Mouse (Mus musculus): Measurements from ENCODE around the gene Cmpk1. TPM values are rescaled to one million over a fixed set of nuclear protein-coding genes. Genes with fewer than 3 reads are reported as not detected.

Gene Cmpk1
- 44.6 and 46.8 TPM in 2 replicates for polyA plus RNA-seq (2015; fragmentation: Nextera tagmentation; extraction: Ambion mirVana)

DNA sequence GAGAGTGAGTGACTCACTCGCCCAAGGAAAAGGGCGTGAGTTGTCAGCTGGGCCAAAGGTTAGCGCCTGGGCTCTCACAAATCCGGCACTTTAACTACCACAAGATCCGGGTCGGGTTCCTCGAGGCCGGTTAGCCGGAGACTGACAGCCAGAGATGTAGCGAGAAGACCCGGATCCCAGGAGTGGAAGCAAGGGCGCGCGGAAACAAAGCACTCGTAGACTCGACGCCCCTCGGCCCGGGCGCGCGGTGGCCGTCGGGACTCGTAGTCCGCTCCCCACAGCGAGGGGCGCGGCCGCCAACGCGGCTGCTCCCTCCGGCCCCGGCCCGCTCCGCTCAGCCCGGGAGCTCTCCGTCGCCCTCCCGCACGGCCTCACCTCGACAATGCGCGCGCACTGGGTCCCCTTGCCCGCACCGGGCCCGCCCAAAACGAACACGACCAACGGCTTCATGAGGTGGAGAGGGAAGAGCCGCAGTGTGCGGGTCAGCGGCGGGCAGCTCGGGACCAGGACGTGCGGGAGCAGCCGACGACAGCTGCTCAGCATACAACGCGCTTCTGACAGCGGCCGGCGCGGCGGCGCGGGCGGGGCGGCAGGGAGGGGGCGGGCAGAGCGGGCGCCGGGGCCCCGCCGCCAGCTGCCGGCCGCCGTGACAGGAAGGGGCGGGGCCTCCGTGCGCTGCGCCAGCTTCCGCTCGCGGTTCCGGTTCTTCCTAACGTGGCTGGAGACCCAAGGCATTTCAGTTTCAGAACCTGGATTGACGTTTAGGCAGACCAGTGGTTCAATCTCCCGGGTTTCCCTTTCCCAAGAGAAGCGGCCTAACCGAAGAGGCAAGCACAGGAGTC is at the start of gene Cmpk1:
TSS of gene Cmpk1 (minus strand) at position 651 of the 842 bp plus-strand sequence.
- H3K27me3 ChIP-seq (ENCODE audit: control insufficient read depth, insufficient read depth, low read depth, low read length), result no peaks in the 10 kb centered on the region
- no peaks in the 10 kb centered on the region for H3K9me3 ChIP-seq (replicated peaks; ENCODE audit: control insufficient read depth, low read length)
- H3K4me1 ChIP-seq (ENCODE audit: control insufficient read depth, low read depth, low read length), result peaks cover 14% of the 10 kb centered on the region
- ATAC-seq (ENCODE audit: low read depth), result peak; percentile 92
- H3K9ac ChIP-seq (ENCODE audit: low read depth, low read length), result peak within 1 kb of the TSS; percentile 97
- no peaks in the 10 kb centered on the region for H3K36me3 ChIP-seq (ENCODE audit: control insufficient read depth, insufficient read depth)
- H3K4me2 ChIP-seq (ENCODE audit: low read depth, low read length), result peak within 1 kb of the TSS; percentile 83
- H3K27ac ChIP-seq (ENCODE audit: low read length), result peak within 1 kb of the TSS; percentile 100
- H3K4me3 ChIP-seq (ENCODE audit: low read depth, low read length), result peak within 1 kb of the TSS; percentile 96
- under 1% methylated on average over 87 of the region's 93 CpGs for WGBS (ENCODE audit: insufficient replicate concordance)

- no peaks in the 10 kb centered on the region for H3K27me3 ChIP-seq (ENCODE audit: control insufficient read depth, insufficient read depth, low read depth, low read length)
- no peak; the same call in 1 of the 2 replicates for ATAC-seq (ENCODE audit: low read depth)
- no peak overlapping the region for H3K27ac ChIP-seq (ENCODE audit: low read length)
- no peaks in the 10 kb centered on the region for H3K9me3 ChIP-seq (replicated peaks; ENCODE audit: control insufficient read depth, low read length)
- H3K9ac ChIP-seq (ENCODE audit: low read depth, low read length), result no peak overlapping the region
- H3K36me3 ChIP-seq (ENCODE audit: control insufficient read depth, insufficient read depth), result peaks cover 59% of the 10 kb centered on the region
- H3K4me2 ChIP-seq (ENCODE audit: low read depth, low read length), result no peak overlapping the region
- H3K4me1 ChIP-seq (ENCODE audit: control insufficient read depth, low read depth, low read length), result no peaks in the 10 kb centered on the region
- 52% methylated on average over 6 of the region's 6 CpGs for WGBS (ENCODE audit: insufficient replicate concordance)
- H3K4me3 ChIP-seq (ENCODE audit: low read depth, low read length), result no peak overlapping the region
Measured at GRCm38 (mm10) chr4:115035043-115035442, 48.0 kb upstream of the Cmpk1 start.

DNA sequence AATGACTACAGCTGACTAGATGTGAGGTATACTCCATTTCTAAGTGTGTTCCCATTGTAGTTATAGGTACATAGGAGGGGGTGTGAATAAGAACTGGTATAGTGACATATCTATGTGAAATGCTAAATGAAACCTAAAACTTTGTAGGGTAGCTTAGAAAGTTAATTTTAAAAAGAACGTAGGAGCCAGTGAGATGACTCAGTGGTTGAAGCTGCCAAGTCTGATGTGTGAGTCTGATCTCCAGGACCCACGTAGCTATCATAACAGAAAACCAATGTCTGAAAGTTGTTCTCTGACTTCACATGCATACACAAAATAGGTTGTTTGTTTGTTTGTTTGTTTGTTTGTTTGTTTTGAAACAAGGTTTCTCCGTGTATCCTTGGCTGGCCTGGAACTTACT is 33.0 kb upstream of the Cmpk1 start:
- H3K27ac ChIP-seq (ENCODE audit: low read length), result no peak overlapping the region
- no peak overlapping the region for H3K4me3 ChIP-seq (ENCODE audit: low read depth, low read length)
- WGBS (ENCODE audit: insufficient replicate concordance), result 95% methylated on average over 3 of the region's 3 CpGs
- peaks cover 52% of the 10 kb centered on the region for H3K36me3 ChIP-seq (ENCODE audit: control insufficient read depth, insufficient read depth)
- H3K27me3 ChIP-seq (ENCODE audit: control insufficient read depth, insufficient read depth, low read depth, low read length), result no peaks in the 10 kb centered on the region
- H3K9ac ChIP-seq (ENCODE audit: low read depth, low read length), result no peak overlapping the region
- H3K4me2 ChIP-seq (ENCODE audit: low read depth, low read length), result no peak overlapping the region
- no peaks in the 10 kb centered on the region for H3K4me1 ChIP-seq (ENCODE audit: control insufficient read depth, low read depth, low read length)
- H3K9me3 ChIP-seq (replicated peaks; ENCODE audit: control insufficient read depth, low read length), result no peaks in the 10 kb centered on the region
- no peak for ATAC-seq (ENCODE audit: low read depth)

- Histone ChIP-seq H3K27me3 (ENCODE audit: control insufficient read depth, insufficient read depth, low read depth, low read length) (no peaks in the 10 kb centered on the region), H3K4me2 (ENCODE audit: low read depth, low read length) (no peak overlapping the region), H3K9ac (ENCODE audit: low read depth, low read length) (no peak overlapping the region), H3K9me3 (replicated peaks; ENCODE audit: control insufficient read depth, low read length) (no peaks in the 10 kb centered on the region), H3K4me1 (ENCODE audit: control insufficient read depth, low read depth, low read length) (no peaks in the 10 kb centered on the region), H3K27ac (ENCODE audit: low read length) (no peak overlapping the region), H3K4me3 (ENCODE audit: low read depth, low read length) (no peak overlapping the region), H3K36me3 (ENCODE audit: control insufficient read depth, insufficient read depth) (peaks cover 56% of the 10 kb centered on the region)
- 84% methylated on average over 3 of the region's 3 CpGs for WGBS (ENCODE audit: insufficient replicate concordance)
- no peak for ATAC-seq (ENCODE audit: low read depth)
Measured at GRCm38 (mm10) chr4:115014276-115014675, 27.2 kb upstream of the Cmpk1 start.

DNA sequence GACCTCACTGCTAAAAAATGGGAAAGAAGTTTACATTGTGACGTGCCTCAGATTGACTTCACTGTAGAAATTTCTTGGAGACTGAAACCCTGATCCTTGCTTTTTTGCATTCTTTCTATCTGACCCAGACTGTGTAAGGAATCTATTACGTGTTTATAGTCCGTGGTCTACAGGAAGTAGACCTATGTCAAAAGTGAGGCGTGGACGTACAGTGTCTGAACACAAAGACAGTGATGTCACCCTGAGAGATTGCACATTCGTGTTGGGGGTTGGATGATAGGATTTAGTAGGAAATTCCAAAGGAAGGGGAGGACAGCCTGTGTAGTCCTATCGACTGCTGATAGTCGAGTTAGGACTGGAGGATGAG is 13.4 kb upstream of the Cmpk1 start:
- peak overlapping the region; percentile 92 for H3K27ac ChIP-seq (ENCODE audit: low read length)
- WGBS (ENCODE audit: insufficient replicate concordance), result 0% methylated on average over 8 of the region's 8 CpGs
- no peaks in the 10 kb centered on the region for H3K27me3 ChIP-seq (ENCODE audit: control insufficient read depth, insufficient read depth, low read depth, low read length)
- H3K9ac ChIP-seq (ENCODE audit: low read depth, low read length), result peak overlapping the region; percentile 97
- H3K4me1 ChIP-seq (ENCODE audit: control insufficient read depth, low read depth, low read length), result peaks cover 14% of the 10 kb centered on the region
- H3K4me2 ChIP-seq (ENCODE audit: low read depth, low read length), result peak overlapping the region; percentile 51
- H3K36me3 ChIP-seq (ENCODE audit: control insufficient read depth, insufficient read depth), result peaks cover 19% of the 10 kb centered on the region
- ATAC-seq (ENCODE audit: low read depth), result peak; percentile 14; the same call in 1 of the 2 replicates
- no peaks in the 10 kb centered on the region for H3K9me3 ChIP-seq (replicated peaks; ENCODE audit: control insufficient read depth, low read length)
- peak overlapping the region; percentile 99 for H3K4me3 ChIP-seq (ENCODE audit: low read depth, low read length)

DNA sequence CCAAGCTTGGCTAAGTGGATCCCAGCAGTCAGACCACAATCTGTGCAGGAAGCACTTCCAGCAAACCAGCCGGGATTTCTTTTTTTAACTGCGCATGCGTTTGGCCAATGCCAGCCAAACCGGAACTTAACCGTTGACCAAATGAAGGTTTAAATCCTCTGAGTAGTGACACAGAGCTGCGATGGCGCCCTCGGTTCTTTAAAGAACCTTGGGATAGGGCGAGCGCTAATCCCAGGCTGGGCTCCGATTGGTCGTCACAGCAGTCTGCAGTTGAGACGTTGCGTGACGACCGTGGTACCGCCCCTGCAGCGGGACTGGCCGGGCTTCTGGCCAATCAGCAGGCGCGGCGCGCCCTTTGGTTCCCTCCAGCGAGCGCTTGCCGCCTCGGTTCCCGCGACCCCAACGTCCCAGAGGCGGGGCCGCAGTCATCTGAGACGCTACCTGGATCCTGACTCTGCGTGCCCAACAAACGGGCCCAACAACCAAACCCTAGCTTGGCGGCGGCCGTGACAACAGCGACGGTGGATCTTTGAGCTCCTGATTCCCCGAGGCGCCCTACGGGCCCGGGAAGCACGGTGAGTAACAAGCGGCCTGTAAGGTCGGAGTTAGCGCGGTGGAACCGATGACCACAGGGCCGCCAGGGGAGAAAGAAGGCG is 12.9 kb upstream of the Cmpk1 start, which contains the start of gene Stil:
TSS of gene Stil (plus strand) at position 387 of the 656 bp plus-strand sequence.
- Histone ChIP-seq H3K27ac (ENCODE audit: low read length) (peak within 1 kb of the TSS; percentile 94), H3K4me1 (ENCODE audit: control insufficient read depth, low read depth, low read length) (peaks cover 14% of the 10 kb centered on the region), H3K4me3 (ENCODE audit: low read depth, low read length) (peak within 1 kb of the TSS; percentile 99), H3K9ac (ENCODE audit: low read depth, low read length) (peak within 1 kb of the TSS; percentile 97), H3K36me3 (ENCODE audit: control insufficient read depth, insufficient read depth) (peaks cover 14% of the 10 kb centered on the region), H3K4me2 (ENCODE audit: low read depth, low read length) (peak within 1 kb of the TSS; percentile 99), H3K9me3 (replicated peaks; ENCODE audit: control insufficient read depth, low read length) (no peaks in the 10 kb centered on the region), H3K27me3 (ENCODE audit: control insufficient read depth, insufficient read depth, low read depth, low read length) (no peaks in the 10 kb centered on the region)
- under 1% methylated on average over 52 of the region's 52 CpGs for WGBS (ENCODE audit: insufficient replicate concordance)
- peak; percentile 99 for ATAC-seq (ENCODE audit: low read depth)

GRCm38 (mm10) chr4:114999445-114999772 is 12.4 kb upstream of the Cmpk1 start:
- Histone ChIP-seq H3K36me3 (ENCODE audit: control insufficient read depth, insufficient read depth) (peaks cover 11% of the 10 kb centered on the region), H3K4me3 (ENCODE audit: low read depth, low read length) (peak overlapping the region; percentile 99), H3K9ac (ENCODE audit: low read depth, low read length) (peak overlapping the region; percentile 83), H3K9me3 (replicated peaks; ENCODE audit: control insufficient read depth, low read length) (no peaks in the 10 kb centered on the region), H3K4me1 (ENCODE audit: control insufficient read depth, low read depth, low read length) (peaks cover 14% of the 10 kb centered on the region), H3K27me3 (ENCODE audit: control insufficient read depth, insufficient read depth, low read depth, low read length) (no peaks in the 10 kb centered on the region), H3K4me2 (ENCODE audit: low read depth, low read length) (peak overlapping the region; percentile 99), H3K27ac (ENCODE audit: low read length) (peak overlapping the region; percentile 94)
- ATAC-seq (ENCODE audit: low read depth), result no peak
- 11% methylated on average over 9 of the region's 9 CpGs for WGBS (ENCODE audit: insufficient replicate concordance)

GRCm38 (mm10) chr4:114997051-114997450 is 10.0 kb upstream of the Cmpk1 start:
- Histone ChIP-seq H3K4me2 (ENCODE audit: low read depth, low read length) (no peak overlapping the region), H3K9me3 (replicated peaks; ENCODE audit: control insufficient read depth, low read length) (no peaks in the 10 kb centered on the region), H3K4me3 (ENCODE audit: low read depth, low read length) (no peak overlapping the region), H3K27me3 (ENCODE audit: control insufficient read depth, insufficient read depth, low read depth, low read length) (no peaks in the 10 kb centered on the region), H3K36me3 (ENCODE audit: control insufficient read depth, insufficient read depth) (no peaks in the 10 kb centered on the region), H3K4me1 (ENCODE audit: control insufficient read depth, low read depth, low read length) (peaks cover 13% of the 10 kb centered on the region), H3K27ac (ENCODE audit: low read length) (no peak overlapping the region), H3K9ac (ENCODE audit: low read depth, low read length) (no peak overlapping the region)
- no peak for ATAC-seq (ENCODE audit: low read depth)
- WGBS (ENCODE audit: insufficient replicate concordance), result 20% methylated on average over 3 of the region's 3 CpGs

DNA sequence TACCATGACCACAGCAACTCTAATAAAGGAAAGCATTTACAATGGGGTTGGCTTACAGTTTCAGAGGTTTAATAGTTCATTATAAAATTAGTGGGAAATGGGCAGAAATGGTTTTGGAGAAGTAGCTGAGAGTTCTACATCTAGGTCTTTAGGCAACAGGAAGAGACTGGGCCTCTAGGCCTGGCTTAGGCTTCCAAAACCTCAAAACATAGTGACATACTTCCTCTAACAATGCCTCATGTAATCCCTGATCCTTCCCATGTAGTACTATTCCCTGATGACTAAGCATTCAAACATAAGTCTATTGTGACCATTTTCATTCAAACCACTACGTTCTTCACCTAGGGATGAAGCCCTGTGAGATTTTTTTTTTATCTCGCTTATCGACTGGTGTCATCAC is 7.2 kb upstream of the Cmpk1 start:
- Histone ChIP-seq H3K9ac (ENCODE audit: low read depth, low read length) (no peak overlapping the region), H3K27me3 (ENCODE audit: control insufficient read depth, insufficient read depth, low read depth, low read length) (no peaks in the 10 kb centered on the region), H3K27ac (ENCODE audit: low read length) (no peak overlapping the region), H3K4me1 (ENCODE audit: control insufficient read depth, low read depth, low read length) (peaks cover 2% of the 10 kb centered on the region), H3K36me3 (ENCODE audit: control insufficient read depth, insufficient read depth) (no peaks in the 10 kb centered on the region), H3K4me2 (ENCODE audit: low read depth, low read length) (no peak overlapping the region), H3K9me3 (replicated peaks; ENCODE audit: control insufficient read depth, low read length) (no peaks in the 10 kb centered on the region), H3K4me3 (ENCODE audit: low read depth, low read length) (no peak overlapping the region)
- 77% methylated on average over 3 of the region's 3 CpGs for WGBS (ENCODE audit: insufficient replicate concordance)
- no peak for ATAC-seq (ENCODE audit: low read depth)
